Mouse (Mus musculus) left cerebral cortex, postnatal 4 days (tissue): ENCODE measurements around the gene Matn3. TPM values are rescaled to one million over a fixed set of nuclear protein-coding genes. Genes with fewer than 3 reads are reported as not detected.

Experiments used
- DNase-seq: peaks from one replicate; pipeline ENCODE4 v3.0.0-alpha.2; 2022
- intact Hi-C: fragments of 180-260 bp; cut with DNase I; formaldehyde crosslinking; loops from one replicate; pipeline ENCODE4 v1.15.1; 2025
- total RNA-seq, 2 experiments: library from RNA; stranded (reverse); gene quantifications; 2 replicates each; pipeline ENCODE4 v1.2.3; 2021

Matn3 gene
- total RNA-seq, 2 experiments from 2014 or later, result 0.14 to 0.20 TPM

GRCm38 (mm10) chr12:9010311-9010710, 62.6 kb downstream of the Matn3 start:
- no peak for DNase-seq
- intact Hi-C loops, result no loop called here

- DNase-seq, result no peak
- intact Hi-C loops, result no loop called here
These were observed 68.6 kb downstream of the Matn3 start for GRCm38 (mm10) chr12:9016376-9016775.

DNA sequence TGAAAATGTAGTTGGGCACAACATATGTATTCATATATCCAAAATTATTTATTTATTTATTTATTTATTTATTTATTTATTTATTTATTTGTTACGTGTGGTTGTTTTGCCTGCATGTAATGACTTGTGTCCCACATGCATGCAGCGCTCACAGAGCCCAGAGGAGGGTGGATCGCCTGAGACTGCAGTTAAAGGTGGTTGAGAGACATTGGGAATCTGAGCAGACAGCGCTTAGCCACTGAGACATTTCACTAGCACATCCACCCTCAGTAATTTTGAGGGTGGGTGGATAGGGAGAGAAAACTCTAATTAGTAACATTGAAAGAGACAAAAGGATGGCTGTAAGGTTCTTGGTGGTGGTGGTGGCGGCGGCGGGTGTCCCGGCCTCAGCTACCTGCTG, 72.7 kb downstream of the Matn3 start:
- intact Hi-C loops, result no loop called here
- DNase-seq, result no peak

GRCm38 (mm10) chr12:9020986-9021385, 73.3 kb downstream of the Matn3 start:
- intact Hi-C loops, result no loop called here

More at GRCm38 (mm10) chr12:9020986-9021385, 73.3 kb downstream of the Matn3 start:
- DNase-seq, result no peak

Other genes starting within 250 kb of the Matn3 start
- gene Sdc1, start 176.6 kb upstream of the Matn3 start, total RNA-seq, result 10 to 100 TPM; 16.9 to 20.6 TPM
- 100 to 1,000 TPM; 186 to 191 TPM for gene Laptm4a, start 26.3 kb upstream of the Matn3 start, total RNA-seq
- 10 to 100 TPM; 35.1 to 39.3 TPM for gene Wdr35, start 26.0 kb downstream of the Matn3 start, total RNA-seq
- gene Ttc32, start 82.1 kb downstream of the Matn3 start, total RNA-seq, result 1 to 10 TPM; 3.2 to 3.6 TPM